Mouse (Mus musculus): ENCODE results near the gene Adra2c.

DNA sequence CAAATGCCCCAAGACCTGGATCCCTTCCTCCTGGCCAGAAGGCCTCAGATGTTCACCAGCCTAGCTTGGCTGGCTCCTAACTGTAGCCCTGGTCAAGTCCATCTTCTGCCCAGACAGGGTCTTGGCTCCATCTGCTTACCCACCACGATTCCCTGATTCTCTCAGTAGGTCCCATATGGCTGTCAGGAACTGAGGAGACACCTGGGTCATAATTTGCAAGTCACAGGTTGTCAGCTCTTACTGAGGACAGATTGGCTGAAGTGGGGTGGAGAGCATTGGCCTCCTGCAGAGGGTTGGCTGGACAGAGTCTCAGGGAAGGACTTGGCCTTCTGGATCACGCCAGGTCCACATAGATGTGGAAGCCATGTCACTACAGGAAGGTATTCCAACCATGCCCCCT, 39.5 kb upstream of the Adra2c start:
- no peak for TF ChIP-seq POLR2A (IDR thresholded peaks at IDR 0.05; ENCODE audit: control insufficient read depth, low read depth, low read length)
- no peak for TF ChIP-seq CTCF (IDR thresholded peaks at IDR 0.05; ENCODE audit: control insufficient read depth, insufficient read depth, insufficient replicate concordance, low read depth, low read length)

Measured in testis, adult 2 months (tissue).